Mouse (Mus musculus): ENCODE measurements around the gene Ap1b1.
A peak's percentile ranks its signal among the peaks of the same experiment; 100 is the strongest.

Gene Ap1b1

GRCm38 (mm10) chr11:4987487-4987852, 846 bp downstream of the Ap1b1 start:
- DNase-seq: no peak

GRCm38 (mm10) chr11:4989187-4989586, 2.6 kb downstream of the Ap1b1 start:
- no peak for DNase-seq

DNA sequence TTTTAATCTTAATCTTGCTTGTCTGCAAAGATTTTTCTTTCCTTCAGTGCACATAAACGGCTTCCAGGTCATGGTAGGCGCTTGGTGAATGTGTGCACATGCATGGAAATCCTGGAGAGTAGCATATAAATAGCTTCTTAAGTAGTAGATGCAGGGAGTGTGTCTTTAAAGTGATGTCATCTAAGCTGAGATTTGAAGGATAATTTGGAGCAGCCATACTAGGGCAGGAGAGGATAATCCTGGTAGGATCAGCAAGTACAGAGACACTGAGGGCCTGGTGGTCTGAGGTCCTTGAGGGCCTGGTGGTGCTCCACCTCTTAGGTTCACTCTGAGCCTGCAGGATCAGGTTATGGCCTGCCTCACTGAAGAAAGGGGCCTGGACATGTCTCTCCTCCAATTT, 5.8 kb downstream of the Ap1b1 start:
- DNase-seq: no peak

DNA sequence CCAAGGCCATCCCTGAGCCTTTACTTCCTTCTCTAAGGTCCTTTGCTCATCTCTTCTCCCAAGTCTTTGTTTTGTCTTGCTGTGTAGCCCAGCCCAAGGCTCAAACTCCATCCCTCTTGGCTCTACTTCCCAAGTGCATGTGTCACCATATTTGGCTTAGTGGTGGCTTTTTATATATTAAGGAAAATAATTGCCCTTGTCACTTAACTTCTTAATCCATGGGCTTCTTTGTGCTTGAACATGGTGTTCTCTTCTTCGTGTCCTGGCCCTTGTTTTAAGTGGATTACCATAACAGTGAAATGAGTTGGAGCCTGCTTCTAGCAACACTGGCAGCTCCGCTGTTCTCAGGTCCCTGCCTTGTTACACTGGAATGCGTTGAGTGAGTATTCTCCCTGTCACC, 9.1 kb downstream of the Ap1b1 start:
- no peak for DNase-seq

GRCm38 (mm10) chr11:4996621-4997199, 10.1 kb downstream of the Ap1b1 start:
- no peak for DNase-seq

DNA sequence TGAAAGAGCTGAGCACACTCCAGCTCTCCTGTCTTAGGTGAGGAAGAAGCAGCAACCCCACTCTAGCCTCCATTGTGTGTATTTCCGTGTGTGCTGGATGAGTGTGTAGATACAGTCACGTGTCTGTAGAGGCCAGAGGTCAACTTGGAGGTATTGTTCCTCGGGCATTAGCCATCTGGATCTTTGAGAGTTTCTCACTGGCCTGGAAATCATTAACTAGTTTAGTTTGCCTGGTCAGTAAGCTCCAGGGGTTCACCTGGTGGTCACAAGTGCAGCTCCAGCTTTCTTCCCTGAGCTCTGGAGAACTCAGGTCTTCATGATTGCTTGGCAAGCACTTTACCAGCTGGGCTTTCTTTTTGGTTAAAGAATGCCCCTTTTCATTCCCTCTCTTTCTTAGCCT, 11.7 kb downstream of the Ap1b1 start:
- no peak for DNase-seq

GRCm38 (mm10) chr11:4998762-4999161, 12.1 kb downstream of the Ap1b1 start:
- no peak for DNase-seq

DNA sequence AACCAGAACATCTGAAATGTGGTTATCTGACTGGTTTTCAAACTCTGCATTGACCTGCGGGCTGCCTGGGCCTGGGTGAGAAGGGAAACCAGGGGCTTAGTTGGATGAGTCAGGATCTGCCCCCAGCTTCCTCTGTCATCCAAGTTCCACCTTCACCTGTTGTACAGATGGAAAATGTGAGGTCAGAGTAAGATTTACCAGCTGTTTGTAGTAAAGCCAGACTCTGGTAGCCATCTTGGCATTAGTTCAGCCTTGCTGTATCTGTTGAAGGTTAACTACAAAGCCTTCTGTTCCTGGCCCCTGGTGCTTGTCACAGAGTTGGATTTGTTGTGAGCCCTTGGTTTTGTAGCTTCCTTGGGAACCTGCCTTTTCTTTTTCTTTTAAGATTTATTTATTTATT, 13.6 kb downstream of the Ap1b1 start:
- no peak for DNase-seq

DNA sequence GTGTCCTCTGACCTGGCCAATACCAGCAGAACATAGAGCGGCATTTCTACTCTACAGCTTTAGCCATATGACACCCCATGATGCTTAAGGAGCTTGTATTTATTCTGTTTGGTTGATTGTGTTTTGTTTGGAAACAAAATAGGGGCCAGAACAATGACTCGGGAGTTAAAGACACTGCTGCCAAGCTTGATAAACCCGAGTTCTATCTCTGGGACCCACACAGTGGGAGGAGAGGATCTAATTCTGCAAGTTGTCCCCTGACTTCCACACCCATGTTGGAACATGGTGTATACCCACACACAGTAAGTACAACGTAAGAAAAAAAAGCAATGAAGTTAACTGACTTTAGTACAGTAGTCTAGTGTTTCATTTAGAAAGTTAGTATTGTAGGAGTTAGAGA, 16.2 kb downstream of the Ap1b1 start:
- DNase-seq: no peak

GRCm38 (mm10) chr11:5005528-5005927, 18.9 kb downstream of the Ap1b1 start:
- DNase-seq: no peak

- DNase-seq: no peak
Measured at GRCm38 (mm10) chr11:5007186-5007585, 20.6 kb downstream of the Ap1b1 start.

DNA sequence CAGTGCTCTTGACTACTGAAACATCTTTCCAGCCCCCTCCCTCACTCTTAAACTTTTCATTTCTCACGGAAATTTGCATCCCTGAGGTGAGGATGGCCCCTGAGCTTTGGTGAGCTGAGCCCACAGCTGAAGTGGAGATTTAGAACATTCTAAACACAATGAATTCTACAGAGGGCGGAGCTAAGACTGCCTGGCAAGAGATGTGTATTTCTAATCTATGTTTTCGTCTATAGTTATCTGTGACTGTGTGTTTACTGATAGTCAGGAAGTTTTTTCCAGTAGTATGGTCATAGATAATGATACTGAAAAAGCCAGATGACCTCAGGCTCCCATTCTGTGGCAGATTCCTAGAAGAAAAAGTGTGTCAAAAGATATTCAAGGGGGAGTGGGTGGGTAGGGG, 22.2 kb downstream of the Ap1b1 start:
- DNase-seq: no peak

GRCm38 (mm10) chr11:5009354-5010074, 22.9 kb downstream of the Ap1b1 start:
- no peak for DNase-seq

- DNase-seq: no peak
Measured at GRCm38 (mm10) chr11:5010205-5010604, 23.6 kb downstream of the Ap1b1 start.

DNA sequence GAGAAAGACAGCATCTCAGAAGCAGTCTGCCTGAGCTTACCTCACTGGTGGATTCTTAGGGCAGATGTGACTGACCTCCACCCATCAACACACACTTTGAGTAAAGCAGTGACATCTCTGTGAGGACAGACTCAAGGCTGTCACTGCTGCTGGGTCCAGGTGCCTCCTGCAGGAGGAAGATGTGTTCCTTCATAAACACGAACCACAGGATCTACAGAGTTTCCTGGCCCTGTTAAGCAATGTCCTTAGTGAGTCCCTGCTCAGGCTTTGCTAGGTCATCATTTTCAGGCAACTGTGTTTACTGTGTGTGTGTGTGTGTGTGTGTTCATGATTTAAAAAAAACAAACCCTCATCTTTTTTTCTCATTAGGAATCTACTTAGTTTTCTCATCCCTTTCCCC, 24.9 kb downstream of the Ap1b1 start:
- no peak for DNase-seq

DNA sequence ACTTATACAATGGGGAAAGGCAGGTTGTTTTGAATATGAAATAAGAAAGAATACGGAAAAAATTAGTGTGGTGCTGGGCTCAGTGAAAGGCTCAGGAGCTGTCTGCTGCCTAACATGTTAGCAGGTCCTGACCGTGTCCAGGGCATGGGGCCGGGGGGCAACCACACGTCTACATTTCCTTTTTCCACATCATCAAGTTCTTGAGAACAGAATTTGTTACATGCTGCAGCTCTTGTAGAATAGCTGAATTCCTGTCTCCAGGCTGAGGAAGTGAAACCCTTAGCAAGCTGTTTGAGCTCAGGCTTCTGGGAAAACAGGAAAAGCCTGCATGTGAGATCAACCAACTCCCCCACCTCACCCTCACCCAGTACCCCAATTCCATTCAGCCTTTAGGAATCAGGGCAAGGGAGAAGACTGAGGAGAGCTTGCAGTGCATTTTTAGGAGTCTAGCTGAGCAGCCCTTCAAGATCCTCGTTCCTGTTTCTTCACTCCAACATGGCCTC, 25.6 kb downstream of the Ap1b1 start:
- DNase-seq: no peak

DNA sequence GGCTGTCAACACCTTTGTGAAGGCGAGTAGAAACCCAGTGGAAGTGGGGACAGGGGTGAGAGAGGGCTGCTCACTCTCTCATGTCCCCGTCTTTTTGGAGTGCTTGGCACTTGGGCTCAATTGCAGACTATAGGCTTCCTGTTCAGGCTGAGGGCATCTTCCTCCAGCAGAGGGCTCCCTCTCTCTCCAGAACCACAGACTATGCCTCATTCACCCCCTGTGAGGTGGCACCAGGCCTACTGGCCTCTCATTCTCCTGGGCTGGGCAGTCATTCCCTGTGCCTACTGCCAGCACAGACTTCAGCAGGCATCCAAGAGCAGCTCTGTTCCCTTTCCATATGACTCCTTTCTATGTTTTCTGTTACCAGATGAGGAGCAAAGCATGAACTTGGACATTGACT, 29.1 kb downstream of the Ap1b1 start:
- DNase-seq: peak; percentile 63

DNA sequence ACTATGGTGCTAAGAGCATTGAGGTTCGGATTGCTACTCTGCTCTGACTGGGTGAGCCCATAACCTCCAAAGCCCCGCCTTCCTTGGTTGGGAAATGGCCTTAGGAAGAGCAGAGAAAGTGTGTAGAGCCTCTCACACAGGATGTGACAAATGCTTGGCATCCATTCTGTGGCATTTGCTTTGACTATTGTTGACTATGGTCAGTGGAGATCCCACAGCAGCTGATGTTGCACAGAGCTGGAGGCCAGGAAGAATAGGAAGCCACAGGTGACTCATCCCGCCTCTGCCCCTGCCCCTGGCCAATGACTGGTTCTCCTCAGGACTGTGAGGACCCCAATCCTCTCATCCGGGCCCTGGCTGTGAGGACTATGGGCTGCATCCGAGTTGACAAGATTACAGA, 29.7 kb downstream of the Ap1b1 start:
- no peak for DNase-seq

DNA sequence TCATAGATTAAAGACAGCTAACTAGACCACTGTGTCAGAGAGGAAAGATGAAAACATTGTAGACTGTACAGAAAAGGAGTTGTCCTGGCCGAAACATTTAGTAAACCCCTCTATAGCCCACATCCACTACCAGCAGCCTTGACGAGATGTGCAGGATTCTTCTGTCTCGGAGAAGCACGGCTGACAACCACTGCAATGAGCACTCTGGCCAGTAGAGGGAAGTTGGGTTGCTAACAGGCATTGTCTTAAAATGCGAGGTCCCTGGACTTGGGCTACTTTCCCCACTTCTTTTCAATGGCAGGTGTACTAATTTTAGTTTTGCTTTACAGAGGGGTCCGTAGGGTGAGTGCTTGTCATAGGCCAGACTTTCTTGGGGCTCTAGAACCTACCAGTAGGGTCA, 30.9 kb downstream of the Ap1b1 start:
- DNase-seq: peak; percentile 53

GRCm38 (mm10) chr11:5025108-5025507, 38.5 kb downstream of the Ap1b1 start:
- DNase-seq: no peak

GRCm38 (mm10) chr11:5028228-5028627, 41.6 kb downstream of the Ap1b1 start:
- no peak for DNase-seq

- no peak for DNase-seq
Measured at GRCm38 (mm10) chr11:5032706-5033105, 46.1 kb downstream of the Ap1b1 start.

- no peak for DNase-seq
Measured at GRCm38 (mm10) chr11:5033136-5033535, 46.5 kb downstream of the Ap1b1 start.

DNA sequence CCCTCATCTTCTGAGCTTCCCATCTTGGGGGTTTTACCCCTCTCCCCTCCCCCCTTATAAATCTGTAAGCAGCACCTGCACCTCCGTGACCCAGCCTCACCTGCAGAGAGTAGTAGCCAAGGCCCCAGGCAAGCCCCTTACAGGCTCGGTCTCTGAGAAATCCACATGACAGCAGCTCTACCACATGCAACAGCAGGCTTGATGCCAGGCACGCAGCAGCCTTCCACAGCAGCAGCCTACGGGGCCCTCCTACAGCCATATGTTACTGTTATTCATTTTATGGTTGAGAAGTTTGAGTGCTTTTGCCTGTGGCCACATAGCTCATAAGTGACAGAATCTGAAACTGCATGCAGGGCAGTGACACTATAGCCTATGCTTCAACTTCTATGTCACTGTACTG, 48.8 kb downstream of the Ap1b1 start:
- peak; percentile 75 for DNase-seq

All from right cerebral cortex, postnatal 14 days (tissue).